Mouse (Mus musculus) bone marrow macrophage, adult 2 months (primary cell): Measurements from ENCODE around the gene Gm17416.

ENCODE experiments used
- CTCF ChIP-seq: IDR thresholded peaks from 2 replicates; pipeline ENCODE4 v1.5.1; 2012; ENCODE audit warnings: low read depth, mild to moderate bottlenecking, low read length, moderate library complexity
- POLR2A ChIP-seq: IDR thresholded peaks from 2 replicates; pipeline ENCODE4 v1.6.1; 2012; ENCODE audit warnings: mild to moderate bottlenecking, low read depth, low read length, borderline replicate concordance

GRCm38 (mm10) chr2:152544691-152545090, 24.4 kb upstream of the Gm17416 start:
- TF ChIP-seq POLR2A (no peak), CTCF (0 out of 2 replicates have a peak, but pooled peaks have one; percentile 27)
